Mouse (Mus musculus): ENCODE measurements around the gene Vmn1r62. TPM values are rescaled to one million over a fixed set of nuclear protein-coding genes. Genes with fewer than 3 reads are reported as not detected.
"Not testable (repeated sequence)": the region's sequence is repeated elsewhere in the genome, so short reads cannot be mapped to it uniquely, and the experiment has no call there.

The Vmn1r62 gene
- not detected for total RNA-seq (2021)

GRCm38 (mm10) chr7:5673331-5673730 lies at the start of gene Vmn1r62:
Gene Vmn1r62 (plus strand): TSS chr7:5673631.
- not testable (repeated sequence) for DNase-seq

Other genes with a start within 250 kb of the Vmn1r62 start
- gene Vmn1r59, start 216.9 kb upstream of the Vmn1r62 start, total RNA-seq (2021), result not detected
- not detected for gene Vmn2r28, start 179.7 kb upstream of the Vmn1r62 start, total RNA-seq (2021)
- not detected for gene Vmn1r60, start 126.3 kb upstream of the Vmn1r62 start, total RNA-seq (2021)
- gene Vmn1r61, start 60.3 kb upstream of the Vmn1r62 start, total RNA-seq (2021), result not detected
- not detected for gene Vmn1r63, start 131.8 kb downstream of the Vmn1r62 start, total RNA-seq (2021)
- not detected for gene Vmn1r64, start 210.9 kb downstream of the Vmn1r62 start, total RNA-seq (2021)

All from heart, postnatal 4 days (tissue).